Mouse (Mus musculus) thymus, postnatal 25 days (tissue): Measurements from ENCODE around the gene Tmem121.
"Not testable (repeated sequence)": the region's sequence is repeated elsewhere in the genome, so short reads cannot be mapped to it uniquely, and the experiment has no call there.

Experiments used
- DNase-seq: peaks from one replicate; pipeline ENCODE4 v3.0.0; 2022

Tmem121 gene

DNA sequence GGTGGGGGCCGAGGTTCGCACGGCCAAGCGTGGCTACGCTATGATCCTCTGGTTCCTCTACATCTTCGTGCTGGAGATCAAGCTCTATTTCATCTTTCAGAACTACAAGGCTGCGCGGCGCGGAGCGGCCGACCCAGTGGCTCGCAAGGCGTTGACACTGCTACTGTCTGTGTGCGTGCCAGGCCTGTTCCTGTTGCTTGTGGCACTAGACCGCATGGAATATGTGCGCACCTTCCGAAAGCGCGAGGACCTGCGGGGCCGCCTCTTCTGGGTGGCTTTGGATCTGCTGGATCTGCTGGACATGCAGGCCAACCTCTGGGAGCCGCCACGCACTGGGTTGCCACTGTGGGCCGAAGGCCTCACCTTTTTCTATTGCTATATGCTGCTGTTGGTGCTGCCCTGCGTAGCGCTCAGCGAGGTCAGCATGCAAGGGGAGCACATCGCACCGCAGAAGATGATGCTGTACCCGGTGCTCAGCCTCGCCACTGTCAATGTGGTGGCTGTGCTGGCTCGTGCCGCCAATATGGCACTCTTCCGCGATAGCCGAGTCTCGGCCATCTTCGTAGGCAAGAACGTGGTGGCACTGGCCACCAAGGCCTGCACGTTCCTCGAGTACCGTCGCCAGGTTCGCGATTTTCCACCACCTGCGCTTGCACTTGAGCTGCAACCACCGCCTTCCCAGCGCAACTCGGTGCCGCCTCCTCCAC, 2.8 kb downstream of the Tmem121 start:
- DNase-seq: no peak

DNA sequence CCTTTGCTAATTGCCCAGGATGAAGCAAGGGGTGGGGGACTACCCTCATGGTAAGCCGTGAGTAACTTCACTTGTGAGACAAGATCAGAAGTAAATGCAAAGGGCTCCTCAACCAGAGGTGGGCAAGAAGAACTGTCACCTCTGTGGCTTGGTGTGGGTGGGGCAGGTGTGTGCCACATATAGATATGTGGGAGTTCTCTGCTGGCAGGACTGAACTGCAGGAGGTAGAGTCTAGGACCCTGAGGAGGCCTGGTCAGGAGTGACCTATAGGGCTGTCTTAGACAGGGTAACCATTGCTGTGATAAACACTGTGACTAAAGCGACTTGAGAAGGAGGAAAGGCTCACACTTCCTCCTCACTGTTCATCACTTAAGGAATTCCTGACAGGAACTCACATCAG, 7.7 kb downstream of the Tmem121 start:
- no peak for DNase-seq

- not testable (repeated sequence) for DNase-seq
These were observed 13.4 kb downstream of the Tmem121 start for GRCm38 (mm10) chr12:113199132-113199531.

DNA sequence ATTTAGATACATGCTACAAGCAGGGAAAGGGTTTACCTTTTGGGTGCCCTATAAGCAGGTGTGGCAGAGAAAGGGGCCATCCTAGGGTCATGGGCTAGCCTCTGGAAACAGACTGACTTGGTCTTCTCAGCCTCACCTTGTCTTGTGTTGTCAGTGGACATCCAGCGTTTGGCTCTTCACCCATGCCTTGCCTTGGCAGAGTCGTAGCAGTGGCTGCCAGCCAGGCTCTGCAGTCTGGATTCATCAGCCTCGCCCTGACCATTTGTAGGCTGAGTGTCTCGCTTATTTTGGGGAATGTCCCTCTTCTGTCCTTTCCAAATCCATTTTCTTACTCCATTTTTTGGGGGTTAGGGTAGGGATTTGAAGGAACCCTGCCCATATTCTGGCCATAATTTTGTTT, 15.6 kb downstream of the Tmem121 start:
- DNase-seq: no peak

- no peak for DNase-seq
These were observed 16.3 kb downstream of the Tmem121 start for GRCm38 (mm10) chr12:113202008-113202407.

- DNase-seq: no peak
These were observed 17.8 kb downstream of the Tmem121 start for GRCm38 (mm10) chr12:113203522-113203921.

DNA sequence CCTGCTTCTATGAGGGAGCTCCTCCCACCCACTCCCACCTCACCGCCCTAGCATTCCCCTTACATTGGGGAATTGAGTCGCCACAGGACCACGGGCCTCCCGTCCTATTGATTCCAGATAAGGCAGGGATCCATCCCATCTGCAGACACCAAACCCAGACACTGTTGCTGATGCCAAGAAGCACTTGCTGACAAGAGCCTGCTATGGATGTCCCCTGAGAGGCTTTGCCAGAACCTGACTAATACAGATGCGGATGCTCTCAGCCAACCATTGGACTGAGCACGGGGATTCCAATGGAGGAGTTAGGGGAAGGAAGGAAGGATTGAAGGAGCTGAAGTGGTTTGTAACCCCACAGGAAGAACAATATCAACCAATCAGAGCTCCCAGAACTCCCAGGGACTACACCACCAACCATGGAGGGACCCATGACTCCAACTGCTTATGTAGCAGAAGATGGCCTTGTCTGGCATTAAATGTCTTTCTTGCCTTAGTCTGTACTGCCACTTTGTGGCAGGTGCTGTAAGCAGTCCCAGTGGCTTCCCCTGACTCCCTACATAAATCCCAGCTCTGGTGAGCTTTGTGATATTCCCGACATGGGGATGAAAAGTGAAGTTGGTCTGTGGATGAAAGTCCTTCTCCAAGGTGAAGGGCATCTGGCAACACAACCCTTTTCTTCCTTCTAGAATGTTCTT, 19.7 kb downstream of the Tmem121 start:
- no peak for DNase-seq

GRCm38 (mm10) chr12:113207737-113208136, 22.0 kb downstream of the Tmem121 start:
- DNase-seq: no peak

GRCm38 (mm10) chr12:113210586-113211378, 25.1 kb downstream of the Tmem121 start:
- no peak for DNase-seq

DNA sequence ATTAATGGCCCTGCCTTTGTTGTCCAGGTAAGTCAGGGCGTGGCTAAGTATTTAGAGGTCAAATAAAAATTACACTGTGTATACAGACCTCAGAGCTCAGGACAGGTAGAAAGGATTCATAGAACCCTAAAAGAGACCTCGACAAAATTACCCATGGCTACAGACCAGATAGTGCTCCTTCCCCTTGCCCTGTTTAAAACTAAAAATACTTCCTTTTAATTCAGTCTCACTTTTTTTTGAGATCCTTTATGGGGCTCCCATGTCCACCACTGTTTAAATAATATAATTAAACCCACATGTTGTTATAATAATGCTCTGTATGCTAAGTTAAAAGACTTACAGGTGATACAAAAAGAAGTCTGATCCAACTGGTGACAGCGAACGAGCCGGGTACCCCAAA, 26.0 kb downstream of the Tmem121 start:
- DNase-seq: no peak

DNA sequence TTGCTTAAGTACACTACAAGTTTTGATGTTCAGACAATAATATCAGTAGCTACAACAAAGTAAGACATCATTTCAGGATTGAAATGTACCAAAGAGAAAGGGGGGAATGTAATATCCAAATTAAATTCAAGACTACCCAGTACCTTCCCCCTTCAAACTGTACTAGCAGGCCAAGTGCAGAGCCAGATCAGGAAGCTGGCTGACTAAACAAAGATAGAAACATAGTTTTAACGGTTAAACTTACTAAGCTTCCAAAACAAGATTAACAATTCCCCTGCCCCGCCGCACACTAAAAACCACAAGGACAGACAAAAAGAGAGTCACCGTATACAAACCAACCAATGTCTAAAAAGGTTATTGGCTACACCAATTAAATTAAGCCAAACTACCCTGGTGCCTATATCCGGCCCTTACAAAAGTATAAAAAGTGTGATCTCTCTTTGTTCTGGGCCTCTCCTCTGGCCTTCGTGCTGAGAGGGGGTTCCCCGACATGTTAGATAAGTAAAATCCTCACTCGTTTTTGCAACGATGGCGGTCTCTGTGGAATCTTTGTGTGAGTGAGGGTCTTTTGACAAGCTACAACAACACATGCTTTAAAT, 26.7 kb downstream of the Tmem121 start:
- no peak for DNase-seq

GRCm38 (mm10) chr12:113213226-113213625, 27.5 kb downstream of the Tmem121 start:
- DNase-seq: no peak

DNA sequence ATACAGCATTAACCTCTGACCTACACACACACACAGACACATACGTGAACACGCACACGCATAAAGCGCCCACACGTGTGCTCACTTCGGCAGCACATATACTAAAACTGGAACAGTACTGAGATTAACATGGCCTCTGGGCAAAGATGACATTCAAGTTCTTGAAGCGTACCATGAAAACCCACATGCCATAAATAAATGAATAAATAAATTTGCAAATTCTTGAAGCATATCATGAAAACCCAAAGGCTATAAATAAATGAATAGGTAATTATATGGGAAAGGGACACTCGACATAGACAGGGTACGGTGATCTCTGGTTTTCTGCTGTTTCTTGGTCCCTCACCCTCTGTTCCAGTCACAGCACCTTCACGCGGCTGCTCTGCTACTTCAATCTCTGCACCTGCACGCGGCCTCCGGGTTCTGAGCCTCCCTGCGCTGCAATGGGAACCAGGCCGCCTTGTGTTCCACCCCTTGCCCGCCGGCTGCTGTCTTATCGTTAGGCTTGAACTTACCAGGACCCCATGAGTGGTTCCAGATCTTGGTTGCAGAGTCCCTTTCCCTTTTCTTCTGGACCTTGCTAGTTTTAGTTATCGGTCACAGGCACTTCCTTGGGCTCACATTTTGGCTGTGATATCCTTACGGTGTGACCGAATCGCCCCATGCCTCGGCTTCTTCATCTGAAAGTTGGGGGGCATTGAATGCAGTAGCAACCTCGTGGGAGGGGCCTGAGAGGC, 28.5 kb downstream of the Tmem121 start:
- DNase-seq: no peak

GRCm38 (mm10) chr12:113214972-113215666, 29.4 kb downstream of the Tmem121 start:
- no peak for DNase-seq

DNA sequence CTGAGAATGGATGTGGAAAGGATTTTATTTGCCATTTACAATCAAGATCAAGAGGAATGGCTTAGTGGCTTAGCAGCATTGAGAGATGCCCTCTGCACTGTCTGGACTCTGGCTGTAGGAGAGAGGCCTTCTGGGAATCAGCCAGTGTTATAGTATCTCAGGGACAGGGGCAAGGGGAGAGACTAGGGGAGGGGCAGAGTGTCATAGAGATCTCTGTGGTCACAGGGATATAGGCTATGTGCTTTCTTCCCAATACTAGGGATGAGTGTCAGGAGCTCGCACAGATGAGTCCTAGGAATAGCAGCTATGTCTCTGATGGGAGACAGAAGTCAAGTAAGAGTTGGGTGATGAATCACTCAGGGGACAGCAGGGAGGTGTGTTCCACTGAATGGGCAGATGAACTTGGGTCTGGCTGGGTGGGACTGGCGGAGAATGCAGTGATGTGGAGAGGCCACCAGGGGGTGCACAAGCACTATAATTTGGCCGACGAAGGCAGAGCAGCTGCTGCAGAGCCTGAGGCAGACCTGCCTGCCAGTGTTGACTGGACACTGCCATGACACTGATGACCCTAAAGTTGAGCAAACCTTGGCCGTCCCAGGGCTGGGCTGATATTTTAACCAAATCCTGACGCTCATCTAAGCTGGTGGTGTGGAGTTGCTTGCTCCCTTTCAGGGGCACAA, 30.1 kb downstream of the Tmem121 start:
- DNase-seq: peak; percentile 77

GRCm38 (mm10) chr12:113217306-113218242, 31.8 kb downstream of the Tmem121 start:
- DNase-seq: peak; percentile 85

- peak; percentile 79 for DNase-seq
These were observed 34.1 kb downstream of the Tmem121 start for GRCm38 (mm10) chr12:113219867-113220266.

DNA sequence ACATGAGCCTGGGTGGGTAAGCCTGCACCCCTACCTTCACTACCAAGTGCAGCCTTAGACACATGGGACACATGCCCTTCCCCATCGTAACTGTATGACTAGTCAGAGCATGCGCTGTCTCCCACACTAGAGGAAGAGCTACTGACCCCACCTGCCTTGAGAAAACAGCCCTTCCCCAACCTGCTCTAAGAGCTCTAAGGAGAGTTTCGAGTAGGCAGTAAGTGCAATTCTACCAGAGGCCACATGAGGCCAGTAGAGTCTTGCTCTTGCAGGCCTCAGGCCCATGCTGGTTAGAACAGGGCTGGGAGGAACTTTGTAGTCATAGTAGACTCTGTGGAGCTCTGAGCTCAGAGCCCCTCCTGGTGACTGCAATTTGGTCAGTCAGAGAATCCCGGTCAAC, 34.7 kb downstream of the Tmem121 start:
- DNase-seq: peak; percentile 82

- DNase-seq: peak; percentile 75
These were observed 35.6 kb downstream of the Tmem121 start for GRCm38 (mm10) chr12:113221289-113221688.

- DNase-seq: peak; percentile 98
These were observed 36.4 kb downstream of the Tmem121 start for GRCm38 (mm10) chr12:113222121-113222636.
